Mouse (Mus musculus) thymus, postnatal 36 days (tissue): ENCODE measurements at regions not wholly inside any gene's neighbourhood (a gene's known extent, or its start where the extent isn't known, plus 50 kb on each side); places are given as distances from the start of the nearest gene placed in this dataset.

Experiments used
- DNase-seq, 2 experiments: peaks; one replicate each; pipeline ENCODE4 v3.0.0; 2022; ENCODE audit warnings: mixed read lengths in 2 of 2

DNA sequence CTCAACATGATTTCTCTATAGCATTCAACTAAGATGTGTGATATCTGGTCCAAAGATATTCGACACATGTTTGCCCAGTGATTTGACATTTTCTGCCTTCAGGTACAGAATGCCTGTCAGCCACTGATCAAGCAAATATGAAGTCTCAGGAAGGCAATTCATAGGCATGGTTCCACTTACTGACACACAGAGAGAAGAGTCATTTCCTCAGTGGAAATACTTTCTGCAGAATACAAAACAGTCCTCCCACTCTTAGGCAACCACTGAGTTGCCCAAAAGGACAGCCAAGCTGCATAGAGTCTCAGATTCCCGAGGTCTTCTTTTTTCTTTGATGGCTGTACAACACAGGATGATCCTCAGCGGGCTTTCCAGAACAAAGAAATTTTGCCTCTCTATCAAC, 110.9 kb downstream of the Ndufa4 start:
- DNase-seq = no peak

DNA sequence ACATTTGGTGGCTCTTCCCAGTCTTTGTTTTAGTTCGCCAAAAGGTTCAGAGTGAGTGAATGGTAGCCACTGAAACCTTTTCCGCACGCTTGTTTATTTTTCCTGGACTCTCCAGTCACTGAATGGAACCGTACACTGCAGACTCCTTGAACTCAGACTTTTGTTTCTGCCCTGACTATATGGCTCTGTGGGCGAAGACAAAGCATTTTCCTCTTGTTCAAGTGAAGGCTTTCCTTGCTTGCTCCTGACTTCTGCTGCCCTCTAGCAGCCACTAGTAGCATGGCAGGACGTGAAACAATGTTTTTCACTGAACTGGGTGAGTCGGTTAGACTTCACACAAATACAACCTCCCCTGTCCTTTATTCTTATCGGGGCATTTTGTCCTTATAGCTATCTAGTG, 113.9 kb downstream of the Ndufa4 start:
- peak; percentile 5 to 8 for DNase-seq

DNA sequence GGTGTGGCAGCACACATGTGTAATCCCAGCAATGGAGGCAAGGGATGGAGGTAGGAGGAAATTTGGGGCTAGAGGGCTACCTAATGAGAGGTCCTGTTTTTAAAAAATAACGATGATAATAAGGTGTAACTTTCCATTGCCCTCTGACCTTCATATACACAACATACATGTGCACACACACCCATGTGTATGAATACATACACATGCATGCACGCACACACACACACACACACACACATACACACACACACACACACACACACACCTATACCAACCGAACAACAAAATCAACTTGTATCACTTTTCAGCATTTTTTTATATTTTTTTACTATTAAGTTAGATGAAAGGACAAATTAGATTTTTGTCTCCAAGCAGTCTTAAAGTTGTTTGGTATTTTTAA, 115.1 kb downstream of the Ndufa4 start:
- no peak for DNase-seq

DNA sequence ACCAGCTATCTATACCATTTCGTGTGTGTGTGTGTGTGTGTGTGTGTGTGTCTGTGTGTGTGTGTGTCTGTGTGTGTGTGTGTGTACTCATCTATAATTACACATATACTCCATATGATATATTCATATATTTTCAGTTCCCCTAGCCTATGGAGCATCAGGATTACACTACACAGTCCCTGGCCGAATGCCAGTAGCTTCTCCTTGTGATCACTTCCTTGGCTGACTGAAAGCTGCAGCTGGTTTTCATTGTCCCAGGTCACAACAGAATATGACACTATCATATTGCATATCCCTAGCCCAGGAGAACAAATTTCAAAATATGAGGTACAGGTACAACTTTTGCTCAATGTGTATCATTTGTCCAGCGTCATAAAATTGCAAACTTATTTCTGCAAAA, 116.2 kb downstream of the Ndufa4 start:
- no peak for DNase-seq

DNA sequence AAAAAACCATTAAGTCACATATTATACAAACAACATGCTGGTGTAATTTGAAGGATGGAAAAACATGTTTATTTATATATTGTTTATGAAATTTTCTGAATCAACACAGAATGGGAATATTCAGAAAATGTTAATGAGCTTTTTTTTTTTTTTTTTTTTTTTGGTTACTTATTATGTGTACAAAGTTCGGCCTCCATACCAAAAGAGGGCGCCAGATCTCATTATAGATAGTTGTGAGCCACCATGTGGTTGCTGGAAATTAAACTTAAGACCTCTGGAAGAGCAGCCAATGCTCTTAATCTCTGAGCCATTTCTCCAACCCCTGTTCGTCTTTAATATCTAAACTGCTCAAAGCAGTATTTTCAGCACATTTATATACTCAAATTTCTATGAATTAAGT, 133.3 kb downstream of the Ndufa4 start:
- peak in 1 of 2 experiments; percentile 2 for DNase-seq

DNA sequence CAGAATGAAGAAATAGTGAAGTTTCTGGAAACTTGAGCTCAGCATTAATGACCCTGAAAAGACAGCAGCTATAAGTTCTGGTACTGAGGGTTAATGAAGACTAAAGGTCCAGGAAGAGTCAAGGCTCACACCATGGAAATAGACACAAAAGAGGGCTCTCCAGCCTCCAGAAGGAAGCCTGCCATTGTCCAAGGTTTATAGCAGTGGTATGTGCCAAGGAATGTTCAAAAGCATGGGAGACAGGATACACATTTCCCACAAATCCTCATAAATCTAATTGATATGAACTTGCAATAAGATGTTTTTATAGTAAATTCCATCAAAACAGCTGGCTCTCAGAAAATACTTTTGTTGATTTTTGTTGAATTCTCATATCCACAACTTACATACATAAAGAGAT, 144.4 kb downstream of the Ndufa4 start:
- no peak for DNase-seq

DNA sequence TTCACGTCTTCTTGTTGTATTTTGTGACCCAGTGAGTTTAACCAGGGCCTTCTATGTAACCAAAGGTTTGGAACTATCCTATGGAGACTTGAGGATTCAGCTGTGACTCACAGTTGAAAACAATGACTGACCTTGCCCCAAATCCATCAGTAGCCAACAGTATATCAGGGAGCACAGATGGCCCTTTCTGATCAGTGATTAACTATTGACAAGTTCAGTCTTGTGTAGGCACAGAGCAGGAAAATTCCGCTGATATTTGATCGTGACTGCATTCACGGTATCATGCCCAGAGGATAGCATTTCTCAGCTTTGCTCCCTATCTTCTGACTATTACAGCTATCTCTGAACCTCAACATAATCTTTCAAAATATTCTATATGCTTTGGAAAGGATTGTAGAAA, 169.6 kb downstream of the Ndufa4 start:
- DNase-seq = no peak

DNA sequence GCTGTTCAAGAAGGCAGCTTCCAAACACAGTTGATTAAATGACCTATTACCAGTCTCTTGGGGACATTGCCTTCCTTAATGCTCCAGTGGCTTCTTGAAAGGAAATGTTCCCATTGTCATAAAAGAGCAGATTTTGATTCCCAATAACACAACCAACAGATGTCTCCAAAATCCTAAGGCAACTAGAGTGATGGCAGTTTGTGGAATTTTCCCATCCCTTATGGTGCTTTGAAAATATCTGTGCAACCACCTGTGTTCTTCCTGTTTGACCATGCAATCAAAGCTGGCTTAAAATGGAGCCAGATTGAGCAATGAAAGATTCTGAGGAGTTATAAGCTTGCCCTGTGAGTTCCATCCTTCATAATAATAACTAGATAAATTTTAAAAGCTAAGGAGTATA, 176.2 kb downstream of the Ndufa4 start:
- DNase-seq = no peak

DNA sequence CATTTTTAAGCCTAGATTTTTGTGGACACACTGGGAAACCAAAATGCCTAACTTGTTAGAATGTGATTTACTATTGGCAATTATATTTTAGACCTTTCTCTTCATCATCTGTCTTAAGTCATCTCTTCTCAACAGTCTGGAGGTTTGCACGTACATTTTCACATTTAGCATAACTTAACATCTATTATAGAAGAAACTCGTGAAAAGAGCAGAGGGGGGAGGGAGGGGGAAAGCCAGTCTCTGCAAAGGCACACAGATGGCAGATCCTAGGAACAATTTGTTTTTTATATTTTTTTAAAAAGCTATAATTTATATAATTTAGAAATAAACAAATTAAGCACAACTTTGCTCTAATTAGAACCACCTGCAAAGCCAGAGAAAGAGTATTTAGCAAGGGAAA, 176.6 kb downstream of the Ndufa4 start:
- DNase-seq = no peak

DNA sequence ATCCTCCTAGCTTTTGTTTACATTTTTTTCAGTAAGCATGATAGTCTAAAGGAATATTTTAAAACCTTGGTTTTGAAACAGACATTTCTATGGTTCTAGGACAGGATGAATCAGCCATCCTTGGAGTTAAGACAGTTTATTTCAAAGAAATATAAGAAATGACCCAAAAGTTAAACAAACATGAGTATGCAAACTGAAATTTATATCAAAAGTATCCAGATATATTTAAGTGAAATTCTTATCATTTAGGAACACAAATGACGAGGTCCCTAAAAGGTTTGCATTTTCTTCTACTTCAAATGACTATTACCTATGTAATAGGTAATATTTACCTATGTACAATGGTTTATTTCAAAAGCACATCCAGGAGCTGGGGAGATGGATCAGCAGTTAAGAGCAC, 179.5 kb downstream of the Ndufa4 start:
- DNase-seq = no peak

DNA sequence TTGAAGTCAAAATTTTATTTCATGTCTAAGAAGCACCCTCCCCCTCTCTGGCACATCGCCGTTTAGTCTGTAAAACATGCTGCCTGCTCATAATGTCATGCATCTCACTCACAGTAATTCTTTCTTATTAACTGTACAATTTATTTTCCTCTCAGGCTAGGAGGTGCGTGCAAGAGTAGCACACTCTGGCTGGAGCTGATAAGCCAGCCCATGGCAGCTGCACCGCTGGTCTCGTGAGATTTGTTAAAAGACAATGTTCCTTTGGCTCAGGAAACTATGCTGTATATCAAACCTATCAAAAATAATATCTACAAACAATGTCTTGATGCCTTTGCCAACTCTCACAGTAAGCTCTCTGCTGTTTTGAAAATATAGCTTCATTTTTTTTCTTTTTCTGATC, 179.9 kb downstream of the Ndufa4 start:
- DNase-seq = no peak

DNA sequence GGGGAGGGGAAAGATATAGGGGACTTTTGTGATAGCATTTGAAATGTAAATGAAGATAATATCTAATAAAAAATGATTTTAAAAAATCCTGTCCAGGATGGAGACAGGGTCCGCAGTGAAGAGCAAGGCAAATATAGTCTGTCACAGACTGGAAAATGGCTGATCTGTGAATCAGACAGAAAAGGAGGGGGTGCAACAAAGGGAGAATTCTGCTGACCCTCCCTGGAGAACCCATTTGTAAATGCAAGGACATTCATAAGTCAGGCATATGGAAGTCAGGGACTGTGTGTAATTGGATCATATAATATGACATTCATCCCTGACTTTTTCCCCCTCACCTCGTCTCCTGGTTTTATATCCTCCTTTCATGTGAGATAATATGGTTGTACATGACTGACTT, 183.8 kb downstream of the Ndufa4 start:
- no peak for DNase-seq

DNA sequence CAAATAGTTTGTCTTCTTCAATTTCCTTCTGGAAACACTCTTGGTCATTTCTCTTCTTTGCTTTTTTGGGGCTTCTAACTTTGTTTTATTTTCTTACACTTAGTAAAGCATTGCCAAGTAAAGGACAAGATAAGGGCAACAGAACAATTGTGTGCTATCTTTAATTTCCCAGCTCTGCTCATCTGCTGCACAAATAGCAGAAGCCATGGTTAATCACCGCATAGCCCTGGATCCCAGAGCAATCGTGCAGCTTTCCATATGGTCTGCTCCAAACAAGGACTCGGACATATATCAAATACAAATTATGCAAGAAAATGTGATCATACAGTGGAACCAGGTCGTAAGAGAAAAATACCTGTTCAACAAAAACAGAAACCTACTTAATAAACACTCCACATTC, 187.0 kb downstream of the Ndufa4 start:
- DNase-seq = no peak

DNA sequence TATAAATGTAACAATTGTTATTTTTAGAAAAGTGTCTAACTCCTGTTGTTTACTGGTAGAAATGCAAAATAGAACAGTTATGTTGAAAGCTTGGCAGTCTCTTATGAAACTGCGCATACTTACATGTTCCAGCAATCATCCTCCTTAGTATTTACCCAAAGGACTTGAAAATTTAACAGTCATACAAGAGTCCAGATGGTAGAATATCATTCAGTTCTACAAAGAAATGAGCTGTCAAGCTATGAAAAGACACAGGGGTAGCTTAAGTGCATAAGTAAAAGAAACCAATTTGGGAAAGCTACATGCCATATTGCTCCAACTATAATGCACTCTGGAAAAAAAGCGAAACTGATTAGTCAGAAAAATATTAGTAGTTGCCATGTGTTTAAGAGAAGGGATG, 196.7 kb downstream of the Ndufa4 start:
- DNase-seq = no peak

DNA sequence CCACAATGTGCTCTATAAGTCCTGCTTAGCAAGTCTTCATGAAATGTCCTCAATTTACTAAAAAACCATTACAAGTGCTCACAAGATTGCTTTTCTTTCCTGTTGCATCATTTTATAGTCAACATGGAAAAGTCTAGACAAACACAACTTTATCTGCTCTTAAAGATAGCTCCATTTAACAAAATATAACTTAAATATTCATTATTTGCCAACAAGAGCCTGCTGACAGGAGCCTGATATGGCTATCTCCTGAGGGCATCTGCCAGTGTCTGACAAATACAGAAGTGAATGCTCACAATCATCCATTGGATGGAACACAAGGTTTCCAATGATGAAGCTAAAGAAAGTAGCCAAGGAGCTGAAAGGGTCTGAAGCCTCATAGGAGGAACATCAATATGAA, 197.8 kb downstream of the Ndufa4 start:
- no peak for DNase-seq
